Mouse (Mus musculus): ENCODE results near the gene Abhd17a.

Abhd17a gene

GRCm38 (mm10) chr10:80577195-80578130 is 12.7 kb downstream of the Abhd17a start, which contains the start of gene Klf16:
Gene Klf16, minus strand, starts transcription at chr10:80577321.
- no peak for DNase-seq (ENCODE audit: extremely low read depth, low read depth, low spot score)

- no peak for DNase-seq (ENCODE audit: extremely low read depth, low read depth, low spot score)
These were observed 13.6 kb downstream of the Abhd17a start for GRCm38 (mm10) chr10:80576351-80577194.

- DNase-seq (ENCODE audit: extremely low read depth, low read depth, low spot score): no peak
These were observed 14.2 kb downstream of the Abhd17a start for GRCm38 (mm10) chr10:80575925-80576324.

- DNase-seq (ENCODE audit: extremely low read depth, low read depth, low spot score): no peak
These were observed 15.2 kb downstream of the Abhd17a start for GRCm38 (mm10) chr10:80574896-80575295.

GRCm38 (mm10) chr10:80573944-80574343 is 16.2 kb downstream of the Abhd17a start:
- DNase-seq (ENCODE audit: extremely low read depth, low read depth, low spot score): no peak

GRCm38 (mm10) chr10:80572477-80572876 is 17.7 kb downstream of the Abhd17a start:
- DNase-seq (ENCODE audit: extremely low read depth, low read depth, low spot score): no peak

GRCm38 (mm10) chr10:80570871-80571836 is 19.0 kb downstream of the Abhd17a start:
- DNase-seq (ENCODE audit: extremely low read depth, low read depth, low spot score): no peak

GRCm38 (mm10) chr10:80570419-80570818 is 19.7 kb downstream of the Abhd17a start:
- no peak for DNase-seq (ENCODE audit: extremely low read depth, low read depth, low spot score)

GRCm38 (mm10) chr10:80569664-80570066 is 20.5 kb downstream of the Abhd17a start:
- no peak for DNase-seq (ENCODE audit: extremely low read depth, low read depth, low spot score)

GRCm38 (mm10) chr10:80568876-80569275 is 21.3 kb downstream of the Abhd17a start:
- no peak for DNase-seq (ENCODE audit: extremely low read depth, low read depth, low spot score)

- DNase-seq (ENCODE audit: extremely low read depth, low read depth, low spot score): no peak
These were observed 23.6 kb downstream of the Abhd17a start for GRCm38 (mm10) chr10:80566375-80567092.

- peak; percentile 56 for DNase-seq (ENCODE audit: extremely low read depth, low read depth, low spot score)
These were observed 28.8 kb downstream of the Abhd17a start, which contains the start of gene Rexo1 for GRCm38 (mm10) chr10:80561116-80561944. Gene Rexo1, minus strand, starts transcription at chr10:80561560.

GRCm38 (mm10) chr10:80560621-80561020 is 29.5 kb downstream of the Abhd17a start:
- DNase-seq (ENCODE audit: extremely low read depth, low read depth, low spot score): no peak

GRCm38 (mm10) chr10:80559431-80559830 is 30.7 kb downstream of the Abhd17a start:
- DNase-seq (ENCODE audit: extremely low read depth, low read depth, low spot score): no peak

GRCm38 (mm10) chr10:80557346-80557965 is 32.7 kb downstream of the Abhd17a start:
- DNase-seq (ENCODE audit: extremely low read depth, low read depth, low spot score): no peak

- DNase-seq (ENCODE audit: extremely low read depth, low read depth, low spot score): no peak
These were observed 36.1 kb downstream of the Abhd17a start for GRCm38 (mm10) chr10:80553997-80554396.

GRCm38 (mm10) chr10:80553575-80553974 is 36.6 kb downstream of the Abhd17a start:
- no peak for DNase-seq (ENCODE audit: extremely low read depth, low read depth, low spot score)

- no peak for DNase-seq (ENCODE audit: extremely low read depth, low read depth, low spot score)
These were observed 37.8 kb downstream of the Abhd17a start for GRCm38 (mm10) chr10:80552364-80552763.

Measured in fat pad, adult 2 months (tissue).